Mouse (Mus musculus) testis, adult 2 months (tissue): ENCODE measurements at regions not wholly inside any gene's neighbourhood (a gene's known extent, or its start where the extent isn't known, plus 50 kb on each side); places are given as distances from the start of the nearest gene placed in this dataset.

Experiments
- H3K27ac ChIP-seq: fragments of 200-500 bp; 2 replicates; pipeline ENCODE4 v1.5.1; 2012; ENCODE audit warnings: low read depth, low read length; ENCODE audit not compliant: control insufficient read depth, insufficient read depth
- H3K27me3 ChIP-seq: fragments of 200-500 bp; 2 replicates; pipeline ENCODE4 v1.6.1; 2012; ENCODE audit warnings: mild to moderate bottlenecking, low read length, moderate library complexity; ENCODE audit not compliant: control insufficient read depth, insufficient read depth
- H3K36me3 ChIP-seq: fragments of 200-500 bp; 2 replicates; pipeline ENCODE4 v1.6.1; 2012; ENCODE audit warnings: mild to moderate bottlenecking, low read length; ENCODE audit not compliant: control insufficient read depth, insufficient read depth
- H3K4me1 ChIP-seq: fragments of 200-500 bp; 2 replicates; pipeline ENCODE4 v1.6.1; 2012; ENCODE audit warnings: low read length; ENCODE audit not compliant: control insufficient read depth, insufficient read depth
- H3K4me3 ChIP-seq: fragments of 200-500 bp; 2 replicates; pipeline ENCODE4 v1.5.1; 2012; ENCODE audit warnings: low read depth, mild to moderate bottlenecking, low read length, moderate library complexity, mixed read lengths; ENCODE audit not compliant: control insufficient read depth
- CTCF ChIP-seq: fragments of 200-500 bp; IDR thresholded peaks from 2 replicates; pipeline ENCODE4 v1.5.1; 2012; ENCODE audit warnings: low read depth, mild to moderate bottlenecking, inconsistent platforms, low read length, moderate library complexity; ENCODE audit not compliant: control insufficient read depth, insufficient read depth, insufficient replicate concordance
- POLR2A ChIP-seq: fragments of 200-500 bp; IDR thresholded peaks from 2 replicates; pipeline ENCODE4 v1.6.1; 2012; ENCODE audit warnings: low read depth, mild to moderate bottlenecking, inconsistent platforms, low read length, moderate library complexity; ENCODE audit not compliant: control insufficient read depth

DNA sequence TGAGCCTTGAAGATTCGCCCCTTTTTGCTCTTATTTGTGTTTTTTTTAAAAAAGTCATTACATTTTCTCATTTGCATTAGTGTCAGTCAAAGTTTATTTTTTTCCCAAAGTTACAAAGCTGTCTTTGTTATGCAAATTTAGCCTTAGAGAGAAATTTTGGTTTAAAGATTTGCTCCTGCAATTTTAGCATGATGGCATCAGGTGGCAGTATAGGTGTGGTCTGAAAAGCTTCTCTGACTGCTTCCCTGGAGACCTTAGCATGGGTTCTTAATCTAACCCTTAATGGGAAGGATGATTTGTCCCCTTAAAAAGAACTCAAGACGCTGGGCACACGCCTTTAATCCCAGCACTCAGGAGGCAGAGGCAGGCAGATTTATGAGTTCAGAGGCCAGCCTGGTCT lies 451.2 kb downstream of the Slc4a3 start:
- no peaks in the 10 kb centered on the region for H3K36me3 ChIP-seq
- H3K4me3 ChIP-seq = no peak overlapping the region
- H3K27me3 ChIP-seq = no peaks in the 10 kb centered on the region
- H3K27ac ChIP-seq = no peak overlapping the region
- H3K4me1 ChIP-seq = no peaks in the 10 kb centered on the region
- TF ChIP-seq POLR2A (no peak), CTCF (no peak)

DNA sequence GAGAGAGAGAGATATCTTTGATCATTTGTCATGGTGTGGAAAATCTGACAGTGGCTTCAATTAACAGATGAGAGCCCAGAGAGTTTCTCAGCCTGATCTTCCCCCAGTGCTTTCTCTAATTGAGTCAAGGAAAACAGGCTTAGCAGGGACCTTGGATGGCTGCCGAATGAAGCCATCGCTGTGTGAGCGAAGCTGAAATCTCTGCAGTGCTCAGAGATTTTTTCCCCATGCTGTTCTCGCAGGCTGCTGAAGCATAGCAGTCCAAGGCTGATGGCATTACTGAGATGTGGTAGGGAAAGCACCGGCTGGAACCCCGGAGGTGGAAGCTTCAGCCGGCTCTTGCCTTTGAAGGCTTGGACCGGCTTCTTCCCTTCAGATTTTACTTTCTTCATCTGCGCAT lies 455.1 kb downstream of the Slc4a3 start:
- TF ChIP-seq CTCF (no peak), POLR2A (no peak)
- H3K27ac ChIP-seq = no peak overlapping the region
- H3K27me3 ChIP-seq = no peaks in the 10 kb centered on the region
- H3K4me3 ChIP-seq = no peak overlapping the region
- no peaks in the 10 kb centered on the region for H3K36me3 ChIP-seq
- H3K4me1 ChIP-seq = no peaks in the 10 kb centered on the region

DNA sequence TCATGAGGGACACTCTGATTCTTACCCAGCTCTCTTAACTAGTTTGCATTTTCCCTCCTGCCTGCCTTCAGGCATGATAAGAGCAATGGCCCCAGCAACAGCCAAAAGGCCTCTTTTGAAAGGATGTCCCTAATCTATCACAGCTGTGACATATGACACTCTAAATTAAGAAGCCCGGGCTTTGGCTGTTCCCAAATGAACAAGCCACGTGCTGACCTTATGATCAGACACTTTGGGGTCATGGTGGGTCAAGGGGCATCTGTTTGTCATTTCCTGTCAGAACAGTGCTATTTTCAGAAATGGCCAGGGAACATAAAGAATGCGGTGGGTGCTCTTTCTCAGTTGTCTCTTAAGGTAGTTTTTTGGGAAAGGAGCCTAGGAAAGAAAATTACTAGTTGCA lies 463.5 kb downstream of the Slc4a3 start:
- no peak for TF ChIP-seq POLR2A
- no peak for TF ChIP-seq CTCF
- Histone ChIP-seq H3K27ac (no peak overlapping the region), H3K4me1 (no peaks in the 10 kb centered on the region)

DNA sequence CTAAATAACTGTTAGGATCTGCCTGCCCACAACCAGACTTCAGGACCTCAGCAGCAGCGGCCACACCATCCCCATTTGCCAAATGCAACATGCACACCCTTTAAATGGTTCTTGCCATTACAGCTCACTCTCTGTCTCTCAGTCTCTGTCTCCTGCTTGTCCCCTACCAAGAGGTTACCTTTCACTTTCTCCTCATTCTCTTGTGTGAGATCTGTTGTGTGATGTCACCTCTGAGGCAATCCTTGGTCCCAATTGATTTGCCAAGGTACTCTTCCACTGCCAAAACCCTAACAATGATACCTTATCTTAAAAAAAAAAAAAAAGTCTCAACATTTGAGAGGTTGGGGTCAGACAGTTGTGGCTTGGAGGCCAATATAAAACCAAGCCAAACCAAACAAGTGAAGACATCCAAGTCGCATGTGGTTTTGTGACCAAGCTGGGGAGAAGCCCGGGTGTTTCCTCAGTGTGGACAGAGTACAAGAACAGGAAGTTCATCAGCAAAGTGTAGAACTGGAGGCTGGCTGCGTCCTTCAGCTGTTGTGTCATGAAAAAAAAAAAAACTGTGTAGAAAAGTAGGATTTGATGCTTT lies 464.2 kb downstream of the Slc4a3 start:
- Histone ChIP-seq H3K27me3 (no peaks in the 10 kb centered on the region), H3K36me3 (no peaks in the 10 kb centered on the region), H3K27ac (no peak overlapping the region), H3K4me1 (no peaks in the 10 kb centered on the region), H3K4me3 (no peak overlapping the region)
- no peak for TF ChIP-seq POLR2A
- TF ChIP-seq CTCF = no peak

More for the DNA sequence above, 463.5 kb downstream of the Slc4a3 start:
- H3K27me3 ChIP-seq = no peaks in the 10 kb centered on the region
- H3K4me3 ChIP-seq = no peak overlapping the region
- H3K36me3 ChIP-seq = no peaks in the 10 kb centered on the region

DNA sequence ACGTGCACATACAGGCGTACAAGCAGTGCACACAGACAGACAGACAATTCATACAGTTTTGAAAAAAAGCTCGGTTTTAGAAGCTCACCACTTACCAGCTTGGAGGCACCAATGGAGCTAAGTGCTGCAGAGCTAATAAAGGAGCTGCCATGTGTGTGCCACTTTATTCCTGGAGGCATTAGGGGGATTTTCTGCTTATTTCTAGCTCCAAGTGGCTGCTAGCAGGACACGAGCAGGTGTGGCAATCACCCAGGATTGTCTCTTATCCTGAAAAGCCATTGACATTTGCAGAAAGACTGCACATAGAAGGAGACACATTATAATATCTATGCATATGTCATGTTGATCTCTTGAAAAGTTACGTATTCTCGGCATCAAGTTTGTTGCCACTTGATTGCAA lies 472.5 kb downstream of the Slc4a3 start:
- no peak overlapping the region for H3K27ac ChIP-seq
- no peaks in the 10 kb centered on the region for H3K36me3 ChIP-seq
- TF ChIP-seq CTCF = no peak
- TF ChIP-seq POLR2A = no peak
- no peak overlapping the region for H3K4me3 ChIP-seq
- no peaks in the 10 kb centered on the region for H3K27me3 ChIP-seq
- H3K4me1 ChIP-seq = no peaks in the 10 kb centered on the region

DNA sequence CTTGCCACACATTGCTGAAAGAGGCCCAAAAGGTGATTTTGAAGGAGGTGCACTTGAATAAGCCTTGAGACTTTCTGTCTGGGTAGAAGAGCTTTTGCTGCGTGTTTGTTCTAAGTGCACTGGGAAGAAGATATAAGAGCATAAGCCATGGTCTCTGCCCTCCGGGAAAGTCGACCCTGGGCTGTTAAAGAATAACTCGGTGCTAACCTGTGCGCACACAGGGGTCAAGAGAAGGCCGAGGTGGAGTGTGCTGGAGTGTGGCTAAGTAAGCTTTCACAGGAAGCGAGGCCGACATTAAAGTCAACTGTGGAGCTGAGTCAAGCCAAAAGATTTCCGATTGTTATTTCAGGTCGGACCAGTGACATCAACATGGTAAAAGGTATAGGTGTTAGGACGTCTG lies 473.0 kb downstream of the Slc4a3 start:
- Histone ChIP-seq H3K4me1 (no peaks in the 10 kb centered on the region), H3K27ac (no peak overlapping the region), H3K36me3 (no peaks in the 10 kb centered on the region), H3K27me3 (no peaks in the 10 kb centered on the region), H3K4me3 (no peak overlapping the region)
- TF ChIP-seq CTCF (no peak), POLR2A (no peak)

DNA sequence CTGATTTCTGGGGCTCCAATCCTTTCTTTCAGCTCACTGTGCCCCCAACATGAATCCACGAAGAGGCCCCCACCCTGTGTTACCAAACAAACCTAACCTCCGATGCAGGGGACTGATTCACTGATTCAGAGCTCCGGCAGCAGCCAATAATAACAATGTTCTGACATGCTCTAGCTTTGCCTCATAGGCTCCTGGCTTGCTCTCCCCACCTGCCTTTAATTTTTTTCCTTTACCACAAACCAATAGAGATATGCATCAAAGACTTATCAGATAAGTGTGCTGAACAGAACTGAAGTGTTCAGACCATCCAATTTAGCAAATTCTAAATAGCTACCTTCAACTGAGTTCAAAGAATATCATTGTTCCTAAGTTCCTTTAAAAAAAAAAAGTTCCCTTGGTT lies 478.6 kb downstream of the Slc4a3 start:
- H3K36me3 ChIP-seq = no peaks in the 10 kb centered on the region
- TF ChIP-seq POLR2A = no peak
- no peaks in the 10 kb centered on the region for H3K4me1 ChIP-seq
- no peak overlapping the region for H3K27ac ChIP-seq
- H3K27me3 ChIP-seq = no peaks in the 10 kb centered on the region
- no peak overlapping the region for H3K4me3 ChIP-seq

DNA sequence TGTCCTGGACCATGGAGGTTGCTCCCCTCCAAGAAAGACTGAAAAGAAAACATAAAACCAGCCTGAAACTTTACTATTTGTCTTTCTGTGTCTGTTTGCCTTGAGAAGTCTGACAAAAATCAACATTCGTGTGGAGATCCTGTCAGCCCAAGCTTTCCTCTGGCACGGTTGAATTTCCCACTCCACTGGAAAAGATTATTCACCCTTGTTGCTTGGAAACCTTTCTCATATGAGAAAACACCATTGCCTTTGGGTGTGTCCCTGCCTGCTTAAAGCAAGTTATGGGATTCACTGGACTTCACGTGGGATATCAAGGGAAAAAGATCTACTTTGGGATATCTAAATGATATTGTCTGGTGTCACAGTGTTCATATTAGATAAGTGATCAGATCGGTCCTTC lies 479.3 kb downstream of the Slc4a3 start:
- no peak overlapping the region for H3K4me3 ChIP-seq
- no peaks in the 10 kb centered on the region for H3K27me3 ChIP-seq
- no peaks in the 10 kb centered on the region for H3K4me1 ChIP-seq
- no peaks in the 10 kb centered on the region for H3K36me3 ChIP-seq
- no peak overlapping the region for H3K27ac ChIP-seq
- TF ChIP-seq POLR2A (no peak), CTCF (no peak)
